Mouse (Mus musculus): Measurements from ENCODE around the gene Filip1l.

The Filip1l gene

GRCm38 (mm10) chr16:57525046-57525445 is 172.2 kb downstream of the Filip1l start:
- DNase-seq (ENCODE audit: low read depth in 2 of 2, low spot score in 2 of 2): no peak

GRCm38 (mm10) chr16:57525476-57525875 is 172.6 kb downstream of the Filip1l start:
- DNase-seq (ENCODE audit: low read depth in 2 of 2, low spot score in 2 of 2): no peak

GRCm38 (mm10) chr16:57526893-57527292 is 174.0 kb downstream of the Filip1l start:
- no peak for DNase-seq (ENCODE audit: low read depth in 2 of 2, low spot score in 2 of 2)

GRCm38 (mm10) chr16:57528457-57528856 is 175.6 kb downstream of the Filip1l start:
- no peak for DNase-seq (ENCODE audit: low read depth in 2 of 2, low spot score in 2 of 2)

- no peak for DNase-seq (ENCODE audit: low read depth in 2 of 2, low spot score in 2 of 2)
These were observed 177.7 kb downstream of the Filip1l start for GRCm38 (mm10) chr16:57530547-57530946.

- no peak for DNase-seq (ENCODE audit: low read depth in 2 of 2, low spot score in 2 of 2)
These were observed 179.2 kb downstream of the Filip1l start for GRCm38 (mm10) chr16:57532081-57532493.

- no peak for DNase-seq (ENCODE audit: low read depth in 2 of 2, low spot score in 2 of 2)
These were observed 181.5 kb downstream of the Filip1l start for GRCm38 (mm10) chr16:57534365-57534764.

- DNase-seq (ENCODE audit: low read depth in 2 of 2, low spot score in 2 of 2): no peak
These were observed 181.9 kb downstream of the Filip1l start for GRCm38 (mm10) chr16:57534811-57535210.

- DNase-seq (ENCODE audit: low read depth in 2 of 2, low spot score in 2 of 2): no peak
These were observed 183.6 kb downstream of the Filip1l start for GRCm38 (mm10) chr16:57536511-57536910.

GRCm38 (mm10) chr16:57543243-57543642 is 190.3 kb downstream of the Filip1l start:
- DNase-seq (ENCODE audit: low read depth in 2 of 2, low spot score in 2 of 2): no peak

GRCm38 (mm10) chr16:57544441-57544840 is 191.5 kb downstream of the Filip1l start:
- DNase-seq (ENCODE audit: low read depth in 2 of 2, low spot score in 2 of 2): no peak

- DNase-seq (ENCODE audit: low read depth in 2 of 2, low spot score in 2 of 2): no peak
These were observed 193.5 kb downstream of the Filip1l start for GRCm38 (mm10) chr16:57546355-57546754.

- no peak for DNase-seq (ENCODE audit: low read depth in 2 of 2, low spot score in 2 of 2)
These were observed 195.7 kb downstream of the Filip1l start for GRCm38 (mm10) chr16:57548608-57549007.

GRCm38 (mm10) chr16:57549061-57550037 is 196.5 kb downstream of the Filip1l start:
- DNase-seq (ENCODE audit: low read depth in 2 of 2, low spot score in 2 of 2): peak; percentile 57 to 59

GRCm38 (mm10) chr16:57550088-57550487 is 197.2 kb downstream of the Filip1l start:
- no peak for DNase-seq (ENCODE audit: low read depth in 2 of 2, low spot score in 2 of 2)

- DNase-seq (ENCODE audit: low read depth in 2 of 2, low spot score in 2 of 2): no peak
These were observed 197.9 kb downstream of the Filip1l start for GRCm38 (mm10) chr16:57550817-57551216.

GRCm38 (mm10) chr16:57551617-57552016 is 198.7 kb downstream of the Filip1l start:
- no peak for DNase-seq (ENCODE audit: low read depth in 2 of 2, low spot score in 2 of 2)

- no peak for DNase-seq (ENCODE audit: low read depth in 2 of 2, low spot score in 2 of 2)
These were observed 199.8 kb downstream of the Filip1l start for GRCm38 (mm10) chr16:57552709-57553108.

GRCm38 (mm10) chr16:57553235-57553634 is 200.3 kb downstream of the Filip1l start:
- DNase-seq (ENCODE audit: low read depth in 2 of 2, low spot score in 2 of 2): no peak

- no peak for DNase-seq (ENCODE audit: low read depth in 2 of 2, low spot score in 2 of 2)
These were observed 202.1 kb downstream of the Filip1l start for GRCm38 (mm10) chr16:57554886-57555400.

- no peak for DNase-seq (ENCODE audit: low read depth in 2 of 2, low spot score in 2 of 2)
These were observed 202.8 kb downstream of the Filip1l start for GRCm38 (mm10) chr16:57555667-57556066.

- no peak for DNase-seq (ENCODE audit: low read depth in 2 of 2, low spot score in 2 of 2)
These were observed 203.4 kb downstream of the Filip1l start for GRCm38 (mm10) chr16:57556244-57556643.

All from CD8-positive naive resting alpha-beta T cell, adult 2 months (primary cell).